Mouse (Mus musculus): Measurements from ENCODE around the gene Lrrc75a.

- no peak for TF ChIP-seq CTCF (IDR thresholded peaks at IDR 0.05; ENCODE audit: low read depth, low read length)
- TF ChIP-seq POLR2A (IDR thresholded peaks at IDR 0.05; ENCODE audit: insufficient read depth, low read length): no peak
- no peak for TF ChIP-seq EP300 (IDR thresholded peaks at IDR 0.05; ENCODE audit: insufficient read depth, low read depth, low read length)
These were observed 10.5 kb downstream of the Lrrc75a start for GRCm38 (mm10) chr11:62637806-62638205.

All from ES-Bruce4 (cell line).